Mouse (Mus musculus) urinary bladder, postnatal 4 days (tissue): ENCODE results near the gene Dtd1.

Source experiments
- DNase-seq, 2 experiments: peaks; one replicate each; pipeline ENCODE4 v3.0.0; 2021 to 2022; ENCODE audit warnings: low spot score in 2 of 2

Gene Dtd1

GRCm38 (mm10) chr2:144715211-144715768, 115.6 kb downstream of the Dtd1 start:
- DNase-seq, result no peak

DNA sequence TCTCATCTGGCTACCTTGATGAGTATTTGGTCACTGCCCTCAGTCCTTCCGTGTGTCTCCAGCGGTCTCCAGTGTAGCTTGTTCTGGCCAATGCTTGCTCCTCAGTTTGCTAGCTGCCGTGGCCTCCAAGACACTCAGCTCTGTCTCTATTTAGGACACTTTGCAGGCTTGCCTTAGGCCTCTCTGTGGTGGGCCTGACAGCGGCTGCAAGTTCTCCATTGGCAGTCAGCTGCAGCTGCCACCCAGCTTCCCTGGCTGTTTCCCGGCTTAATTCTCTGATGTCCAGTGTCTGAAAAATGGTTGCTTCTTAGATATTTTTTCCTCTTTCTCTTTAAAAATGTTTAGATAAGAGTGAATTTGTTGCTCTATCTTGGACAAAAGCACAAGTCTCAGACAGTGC, 116.6 kb downstream of the Dtd1 start:
- no peak for DNase-seq

GRCm38 (mm10) chr2:144718273-144718672, 118.6 kb downstream of the Dtd1 start:
- no peak for DNase-seq

GRCm38 (mm10) chr2:144719294-144719693, 119.6 kb downstream of the Dtd1 start:
- DNase-seq, result no peak

DNA sequence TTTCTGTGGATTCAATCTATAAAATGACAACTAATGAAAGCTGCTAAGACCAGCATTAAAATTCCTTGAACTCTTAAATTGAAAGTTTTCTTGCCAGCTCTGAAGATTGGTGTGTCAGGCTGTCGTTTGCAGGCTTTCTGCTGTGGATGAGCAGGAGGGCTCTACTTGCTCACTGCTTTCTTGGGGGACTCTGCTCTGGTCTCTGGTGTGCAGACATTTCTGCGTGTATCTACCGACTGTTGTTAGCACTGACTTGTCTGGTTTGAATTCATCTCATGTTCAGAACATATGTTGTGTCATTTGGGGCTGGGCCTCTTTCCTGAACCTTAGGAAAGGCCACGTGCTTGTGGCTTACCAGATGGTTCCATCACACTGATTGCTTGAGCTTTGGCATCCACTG, 120.0 kb downstream of the Dtd1 start:
- DNase-seq, result no peak

DNA sequence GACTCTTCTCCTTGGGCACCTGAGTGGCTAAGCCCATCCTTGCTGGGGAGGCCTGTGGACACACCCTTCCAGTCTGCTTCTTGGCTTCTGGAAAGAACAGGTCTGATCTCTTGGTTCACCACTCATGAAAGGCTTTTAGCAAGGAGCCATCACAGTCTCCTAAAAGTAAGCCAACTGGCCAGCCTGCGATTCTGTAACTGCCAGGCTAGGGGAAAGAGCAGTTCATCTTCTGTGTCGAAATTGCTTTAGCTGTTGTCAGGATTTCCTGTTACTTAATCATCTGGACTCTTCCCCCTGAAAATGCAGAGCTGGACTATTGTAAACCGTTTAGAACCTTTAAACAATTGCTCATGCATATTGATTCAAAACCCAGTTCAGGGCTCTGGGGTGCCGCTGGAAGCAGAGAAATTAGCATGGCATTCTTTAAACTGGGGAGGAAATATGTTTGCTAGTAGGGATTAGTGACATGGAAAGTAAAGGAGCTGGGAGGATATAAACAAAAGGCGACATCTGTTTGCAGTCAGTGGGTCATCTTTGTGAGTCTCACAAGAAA, 120.8 kb downstream of the Dtd1 start:
- no peak for DNase-seq

GRCm38 (mm10) chr2:144724679-144725078, 125.0 kb downstream of the Dtd1 start:
- DNase-seq, result no peak

- DNase-seq, result no peak
Observed at GRCm38 (mm10) chr2:144727136-144727535, 127.4 kb downstream of the Dtd1 start.

DNA sequence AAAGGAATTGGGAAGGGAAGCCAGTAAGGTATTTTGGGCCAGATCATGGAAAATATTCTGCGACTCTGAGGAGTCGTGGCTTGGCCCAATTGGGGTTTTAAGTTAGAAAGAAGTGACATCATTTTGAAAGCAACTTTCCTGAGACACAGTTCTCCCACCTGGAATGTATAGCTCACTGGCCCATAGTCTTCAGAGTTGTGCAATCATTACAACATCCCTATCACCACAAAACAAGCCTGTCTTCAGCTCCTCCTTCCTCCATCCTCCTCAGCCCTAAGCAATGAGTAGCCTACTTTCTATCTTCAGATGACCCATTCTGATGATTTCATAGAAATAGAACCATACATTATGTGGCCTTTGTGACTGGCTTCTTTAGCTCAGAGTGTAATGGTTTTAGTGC, 130.1 kb downstream of the Dtd1 start:
- no peak for DNase-seq

GRCm38 (mm10) chr2:144738161-144738560, 138.5 kb downstream of the Dtd1 start:
- no peak for DNase-seq

DNA sequence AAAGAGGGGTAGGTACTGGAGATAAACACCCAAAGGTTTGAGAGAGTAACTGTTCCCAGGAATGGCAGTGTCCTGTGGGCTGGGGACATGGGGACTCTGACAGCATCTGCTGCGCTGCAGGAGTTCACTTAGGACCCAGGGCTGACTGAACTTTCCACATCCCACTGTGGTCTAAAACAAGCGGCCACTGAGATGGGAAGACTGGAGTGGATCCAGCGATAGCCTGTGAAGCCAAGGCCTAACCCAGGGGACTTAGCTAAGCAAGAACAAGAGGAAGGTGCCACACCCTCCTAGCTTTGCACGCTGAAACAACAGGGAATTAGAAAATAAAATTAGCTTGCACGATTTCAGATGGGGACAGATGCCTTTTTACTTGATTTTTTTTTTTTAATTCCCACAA, 138.9 kb downstream of the Dtd1 start:
- no peak for DNase-seq

- DNase-seq, result no peak
Observed at GRCm38 (mm10) chr2:144740577-144740997, 140.9 kb downstream of the Dtd1 start.

DNA sequence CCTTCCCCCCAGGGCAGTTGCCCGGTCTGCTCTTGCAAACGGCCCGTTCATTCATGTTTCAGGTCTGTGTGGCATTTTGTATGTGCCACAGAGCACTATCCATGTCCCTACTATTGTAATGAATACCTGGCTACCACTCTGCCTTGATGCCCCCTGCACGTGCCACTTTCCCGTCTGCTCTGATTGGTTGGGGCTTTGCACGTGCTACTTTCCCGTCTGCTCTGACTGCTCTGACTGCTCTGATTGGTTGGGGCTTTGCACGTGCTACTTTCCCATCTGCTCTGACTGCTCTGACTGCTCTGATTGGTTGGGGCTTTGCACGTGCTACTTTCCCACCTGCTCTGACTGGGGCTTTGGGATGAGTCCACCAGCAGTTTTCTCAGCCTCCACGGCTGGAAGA, 142.3 kb downstream of the Dtd1 start:
- no peak for DNase-seq

DNA sequence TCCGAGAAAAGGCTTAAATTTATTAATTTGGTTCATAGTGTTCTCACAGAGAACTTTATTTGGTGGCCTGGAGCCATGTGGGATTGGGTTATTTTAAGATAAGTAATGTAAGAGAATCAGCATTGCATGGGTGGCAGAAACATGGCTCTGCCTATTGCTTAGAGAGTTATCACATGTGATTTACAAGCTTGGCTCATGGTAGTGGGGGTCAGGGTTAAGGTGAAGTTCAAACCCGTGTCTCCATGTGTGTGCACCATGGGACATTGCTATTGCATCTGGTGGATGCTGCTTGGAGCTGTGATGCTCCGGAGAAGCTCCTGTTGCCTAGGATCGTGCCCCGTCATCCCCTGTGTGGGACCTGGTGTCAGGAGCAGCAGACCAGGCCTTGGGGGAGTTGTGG, 143.6 kb downstream of the Dtd1 start:
- DNase-seq, result no peak

- DNase-seq, result no peak
Observed at GRCm38 (mm10) chr2:144745266-144745665, 145.6 kb downstream of the Dtd1 start.

GRCm38 (mm10) chr2:144746046-144746783, 146.5 kb downstream of the Dtd1 start:
- no peak for DNase-seq

DNA sequence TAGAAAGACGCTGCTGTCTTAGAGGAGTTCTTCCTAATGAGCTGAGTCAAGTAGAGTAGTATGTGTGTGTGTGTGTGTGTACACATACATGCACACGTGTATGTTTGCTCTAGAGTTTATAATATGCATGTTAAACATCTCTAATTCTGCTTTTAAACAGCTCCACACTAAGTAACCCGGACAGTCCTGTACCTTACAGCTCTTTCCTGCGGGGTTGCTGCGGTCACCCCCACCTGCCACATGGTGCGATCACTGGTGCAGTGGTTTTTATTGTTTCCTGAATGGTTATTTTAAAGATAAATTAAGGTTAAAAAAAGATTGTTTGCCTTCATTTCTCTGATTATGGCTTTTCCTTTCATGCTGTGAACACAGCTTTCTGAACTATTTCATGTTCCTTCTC, 153.9 kb downstream of the Dtd1 start:
- DNase-seq, result no peak

GRCm38 (mm10) chr2:144755016-144755415, 155.3 kb downstream of the Dtd1 start:
- no peak for DNase-seq

DNA sequence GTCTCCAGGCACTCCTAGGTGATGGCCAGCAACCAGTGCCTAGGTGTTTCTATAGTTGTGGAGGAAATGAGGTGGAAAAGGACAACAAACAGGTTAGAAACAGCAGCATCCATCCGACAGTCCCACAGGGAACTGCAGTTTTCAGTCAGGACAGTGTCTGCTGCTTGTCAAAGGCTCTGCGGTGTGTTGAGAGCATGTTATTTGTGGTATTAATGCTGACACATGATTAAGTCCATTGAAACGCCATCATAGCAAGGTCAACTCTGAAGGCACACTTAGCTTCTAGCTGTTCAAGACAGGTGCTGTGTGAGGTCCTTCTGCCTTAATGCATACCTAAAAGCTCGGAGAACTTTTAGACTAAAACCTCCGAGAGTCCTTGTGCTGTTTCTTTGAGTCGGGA, 161.0 kb downstream of the Dtd1 start:
- peak in 1 of 2 experiments; percentile 36 for DNase-seq

- DNase-seq, result peak in 1 of 2 experiments; percentile 55
Observed at GRCm38 (mm10) chr2:144763706-144764105, 164.0 kb downstream of the Dtd1 start.

DNA sequence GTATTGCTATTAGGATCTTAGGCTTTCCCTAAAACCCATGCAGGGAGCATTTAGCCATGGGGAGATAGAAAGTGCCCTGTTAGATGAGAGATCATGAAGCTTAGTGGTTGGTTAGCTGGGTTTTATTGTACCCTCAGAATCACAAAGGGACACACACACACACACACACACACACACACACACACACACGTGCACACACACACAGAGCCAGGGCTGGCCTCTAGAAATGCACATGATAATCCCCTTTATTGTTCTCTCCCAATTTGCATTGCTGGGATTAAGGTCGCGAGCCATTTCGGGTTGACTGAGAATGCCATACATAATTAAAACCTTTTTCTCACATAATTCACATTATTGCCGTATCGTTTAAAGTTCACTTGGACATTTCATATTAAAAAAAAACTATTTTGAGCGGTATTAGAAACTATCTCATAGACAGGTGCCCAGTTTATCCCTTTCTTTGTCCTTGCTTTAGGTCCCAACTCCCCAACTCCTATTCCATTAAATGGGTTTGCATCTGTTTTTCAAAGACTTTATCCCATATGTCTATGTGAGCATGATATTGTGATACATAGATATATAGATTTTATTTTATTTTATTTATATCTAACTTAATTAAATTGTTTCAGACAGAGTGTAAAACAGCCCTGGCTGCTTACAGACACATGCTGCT, 164.6 kb downstream of the Dtd1 start:
- DNase-seq, result peak in 1 of 2 experiments; percentile 39

- no peak for DNase-seq
Observed at GRCm38 (mm10) chr2:144765219-144765618, 165.5 kb downstream of the Dtd1 start.
